Mouse (Mus musculus): Measurements from ENCODE around the gene Slc23a2. TPM values are rescaled to one million over a fixed set of nuclear protein-coding genes. Genes with fewer than 3 reads are reported as not detected.
A peak's percentile ranks its signal among the peaks of the same experiment; 100 is the strongest.

The Slc23a2 gene
- 44.6 and 49.8 TPM in 2 replicates for polyA plus RNA-seq (2014; fragmentation: Nextera tagmentation; extraction: Ambion mirVana)

- Histone ChIP-seq H3K9ac (peak within 1 kb of the TSS; percentile 88), H3K9me3 (ENCODE audit: control insufficient read depth, low read length) (no peaks in the 10 kb centered on the region), H3K27ac (peak within 1 kb of the TSS; percentile 86), H3K4me2 (replicated peaks) (peak within 1 kb of the TSS; percentile 81), H3K27me3 (ENCODE audit: control insufficient read depth, insufficient read depth, low read length) (no peaks in the 10 kb centered on the region), H3K4me1 (replicated peaks; ENCODE audit: control insufficient read depth, insufficient read depth, low read length) (peaks cover 10% of the 10 kb centered on the region), H3K4me3 (replicated peaks; ENCODE audit: low read length) (peak within 1 kb of the TSS; percentile 80), H3K36me3 (replicated peaks; ENCODE audit: control insufficient read depth, insufficient read depth) (peaks cover 6% of the 10 kb centered on the region; the same call in 1 of the 2 replicates)
- DNase-seq (ENCODE audit: low spot score) (peak; percentile 69), ATAC-seq (ENCODE audit: low FRiP score) (peak; percentile 90)
- under 1% methylated on average over 37 of the region's 68 CpGs for WGBS
These were observed at the start of gene Slc23a2 for GRCm38 (mm10) chr2:132144971-132145691. Slc23a2 (minus strand) TSS chr2:132145108.

- ATAC-seq (ENCODE audit: low FRiP score) (no peak), DNase-seq (ENCODE audit: low spot score) (no peak)
- no peak overlapping the region for H3K9ac ChIP-seq
- H3K27me3 ChIP-seq (ENCODE audit: control insufficient read depth, insufficient read depth, low read length) = no peaks in the 10 kb centered on the region
- H3K4me2 ChIP-seq (replicated peaks) = no peak overlapping the region
- no peak overlapping the region for H3K4me3 ChIP-seq (replicated peaks; ENCODE audit: low read length)
- no peaks in the 10 kb centered on the region for H3K9me3 ChIP-seq (ENCODE audit: control insufficient read depth, low read length)
- H3K4me1 ChIP-seq (replicated peaks; ENCODE audit: control insufficient read depth, insufficient read depth, low read length) = no peaks in the 10 kb centered on the region
- no peaks in the 10 kb centered on the region for H3K36me3 ChIP-seq (replicated peaks; ENCODE audit: control insufficient read depth, insufficient read depth)
- no peak overlapping the region for H3K27ac ChIP-seq
- 80% methylated on average over 3 of the region's 3 CpGs for WGBS
These were observed 45.8 kb upstream of the Slc23a2 start for GRCm38 (mm10) chr2:132190602-132191161.

- WGBS = 78% methylated on average over 6 of the region's 6 CpGs
- no peak for ATAC-seq (ENCODE audit: low FRiP score)
- Histone ChIP-seq H3K4me2 (replicated peaks) (no peak overlapping the region), H3K36me3 (replicated peaks; ENCODE audit: control insufficient read depth, insufficient read depth) (no peaks in the 10 kb centered on the region), H3K4me1 (replicated peaks; ENCODE audit: control insufficient read depth, insufficient read depth, low read length) (no peaks in the 10 kb centered on the region), H3K27ac (no peak overlapping the region), H3K27me3 (ENCODE audit: control insufficient read depth, insufficient read depth, low read length) (no peaks in the 10 kb centered on the region), H3K9me3 (ENCODE audit: control insufficient read depth, low read length) (no peaks in the 10 kb centered on the region), H3K4me3 (replicated peaks; ENCODE audit: low read length) (no peak overlapping the region), H3K9ac (no peak overlapping the region)
- DNase-seq (ENCODE audit: low spot score) = no peak
These were observed 39.0 kb upstream of the Slc23a2 start for GRCm38 (mm10) chr2:132183874-132184273.

- Histone ChIP-seq H3K9me3 (ENCODE audit: control insufficient read depth, low read length) (no peaks in the 10 kb centered on the region), H3K36me3 (replicated peaks; ENCODE audit: control insufficient read depth, insufficient read depth) (no peaks in the 10 kb centered on the region), H3K4me1 (replicated peaks; ENCODE audit: control insufficient read depth, insufficient read depth, low read length) (no peaks in the 10 kb centered on the region), H3K4me2 (replicated peaks) (no peak overlapping the region), H3K4me3 (replicated peaks; ENCODE audit: low read length) (no peak overlapping the region), H3K9ac (no peak overlapping the region), H3K27ac (no peak overlapping the region), H3K27me3 (ENCODE audit: control insufficient read depth, insufficient read depth, low read length) (no peaks in the 10 kb centered on the region)
- ATAC-seq (ENCODE audit: low FRiP score) = no peak
- DNase-seq (ENCODE audit: low spot score) = no peak
- 66% methylated on average over 1 of the region's 1 CpGs for WGBS
These were observed 35.7 kb upstream of the Slc23a2 start for GRCm38 (mm10) chr2:132180463-132181205.

- WGBS = 90% methylated on average over 7 of the region's 7 CpGs
- H3K36me3 ChIP-seq (replicated peaks; ENCODE audit: control insufficient read depth, insufficient read depth) = no peaks in the 10 kb centered on the region
- DNase-seq (ENCODE audit: low spot score) = no peak
These were observed 34.5 kb upstream of the Slc23a2 start for GRCm38 (mm10) chr2:132179371-132179770.

GRCm38 (mm10) chr2:132177406-132177805 lies 32.5 kb upstream of the Slc23a2 start:
- no peak overlapping the region for H3K4me2 ChIP-seq (replicated peaks)
- no peaks in the 10 kb centered on the region for H3K36me3 ChIP-seq (replicated peaks; ENCODE audit: control insufficient read depth, insufficient read depth)
- no peak overlapping the region for H3K9ac ChIP-seq
- no peak overlapping the region for H3K27ac ChIP-seq
- no peaks in the 10 kb centered on the region for H3K4me1 ChIP-seq (replicated peaks; ENCODE audit: control insufficient read depth, insufficient read depth, low read length)
- DNase-seq (ENCODE audit: low spot score) = no peak
- WGBS = 88% methylated on average over 9 of the region's 9 CpGs
- no peaks in the 10 kb centered on the region for H3K9me3 ChIP-seq (ENCODE audit: control insufficient read depth, low read length)
- ATAC-seq (ENCODE audit: low FRiP score) = no peak
- no peak overlapping the region for H3K4me3 ChIP-seq (replicated peaks; ENCODE audit: low read length)
- no peaks in the 10 kb centered on the region for H3K27me3 ChIP-seq (ENCODE audit: control insufficient read depth, insufficient read depth, low read length)

More at GRCm38 (mm10) chr2:132179371-132179770, 34.5 kb upstream of the Slc23a2 start:
- Histone ChIP-seq H3K9me3 (ENCODE audit: control insufficient read depth, low read length) (no peaks in the 10 kb centered on the region), H3K4me3 (replicated peaks; ENCODE audit: low read length) (no peak overlapping the region), H3K4me2 (replicated peaks) (no peak overlapping the region), H3K27ac (no peak overlapping the region), H3K9ac (no peak overlapping the region), H3K4me1 (replicated peaks; ENCODE audit: control insufficient read depth, insufficient read depth, low read length) (no peaks in the 10 kb centered on the region), H3K27me3 (ENCODE audit: control insufficient read depth, insufficient read depth, low read length) (no peaks in the 10 kb centered on the region)
- no peak for ATAC-seq (ENCODE audit: low FRiP score)

GRCm38 (mm10) chr2:132176289-132176848 lies 31.5 kb upstream of the Slc23a2 start:
- ATAC-seq (ENCODE audit: low FRiP score) (no peak), DNase-seq (ENCODE audit: low spot score) (no peak)
- Histone ChIP-seq H3K27ac (no peak overlapping the region), H3K4me1 (replicated peaks; ENCODE audit: control insufficient read depth, insufficient read depth, low read length) (no peaks in the 10 kb centered on the region), H3K9me3 (ENCODE audit: control insufficient read depth, low read length) (no peaks in the 10 kb centered on the region), H3K4me2 (replicated peaks) (no peak overlapping the region), H3K4me3 (replicated peaks; ENCODE audit: low read length) (no peak overlapping the region), H3K36me3 (replicated peaks; ENCODE audit: control insufficient read depth, insufficient read depth) (no peaks in the 10 kb centered on the region), H3K27me3 (ENCODE audit: control insufficient read depth, insufficient read depth, low read length) (no peaks in the 10 kb centered on the region), H3K9ac (no peak overlapping the region)
- 89% methylated on average over 3 of the region's 3 CpGs for WGBS

- no peaks in the 10 kb centered on the region for H3K4me1 ChIP-seq (replicated peaks; ENCODE audit: control insufficient read depth, insufficient read depth, low read length)
- no peaks in the 10 kb centered on the region for H3K9me3 ChIP-seq (ENCODE audit: control insufficient read depth, low read length)
- no peak overlapping the region for H3K27ac ChIP-seq
- no peaks in the 10 kb centered on the region for H3K27me3 ChIP-seq (ENCODE audit: control insufficient read depth, insufficient read depth, low read length)
- H3K4me2 ChIP-seq (replicated peaks) = no peak overlapping the region
- no peak overlapping the region for H3K9ac ChIP-seq
- no peak for ATAC-seq (ENCODE audit: low FRiP score)
- DNase-seq (ENCODE audit: low spot score) = no peak
- no peaks in the 10 kb centered on the region for H3K36me3 ChIP-seq (replicated peaks; ENCODE audit: control insufficient read depth, insufficient read depth)
- 93% methylated on average over 3 of the region's 3 CpGs for WGBS
- H3K4me3 ChIP-seq (replicated peaks; ENCODE audit: low read length) = no peak overlapping the region
These were observed 29.1 kb upstream of the Slc23a2 start for GRCm38 (mm10) chr2:132174048-132174447.

- H3K4me2 ChIP-seq (replicated peaks) = no peak overlapping the region
- WGBS = 86% methylated on average over 8 of the region's 8 CpGs
- ATAC-seq (ENCODE audit: low FRiP score) (no peak), DNase-seq (ENCODE audit: low spot score) (no peak)
- no peaks in the 10 kb centered on the region for H3K27me3 ChIP-seq (ENCODE audit: control insufficient read depth, insufficient read depth, low read length)
- H3K9me3 ChIP-seq (ENCODE audit: control insufficient read depth, low read length) = no peaks in the 10 kb centered on the region
- no peaks in the 10 kb centered on the region for H3K36me3 ChIP-seq (replicated peaks; ENCODE audit: control insufficient read depth, insufficient read depth)
- no peak overlapping the region for H3K27ac ChIP-seq
- H3K9ac ChIP-seq = no peak overlapping the region
- H3K4me3 ChIP-seq (replicated peaks; ENCODE audit: low read length) = no peak overlapping the region
- no peaks in the 10 kb centered on the region for H3K4me1 ChIP-seq (replicated peaks; ENCODE audit: control insufficient read depth, insufficient read depth, low read length)
These were observed 27.0 kb upstream of the Slc23a2 start for GRCm38 (mm10) chr2:132171939-132172338.
